Mouse (Mus musculus) G1E-ER4 (cell line): Measurements from ENCODE around the gene Rnf168. TPM values are rescaled to one million over a fixed set of nuclear protein-coding genes. Genes with fewer than 3 reads are reported as not detected.

Source experiments
- GATA1 ChIP-seq: IDR thresholded peaks from one replicate; pipeline ENCODE4 v1.8.0; 2012; ENCODE audit warnings: low read length, inconsistent platforms
- polyA plus RNA-seq: library from polyadenylated mRNA; stranded (reverse); fragments of >175 nt; gene quantifications from 2 replicates; pipeline ENCODE4 v1.2.3, GENCODE M21; 2012

Gene Rnf168
- polyA plus RNA-seq = 14.1 and 15.3 TPM in 2 replicates

DNA sequence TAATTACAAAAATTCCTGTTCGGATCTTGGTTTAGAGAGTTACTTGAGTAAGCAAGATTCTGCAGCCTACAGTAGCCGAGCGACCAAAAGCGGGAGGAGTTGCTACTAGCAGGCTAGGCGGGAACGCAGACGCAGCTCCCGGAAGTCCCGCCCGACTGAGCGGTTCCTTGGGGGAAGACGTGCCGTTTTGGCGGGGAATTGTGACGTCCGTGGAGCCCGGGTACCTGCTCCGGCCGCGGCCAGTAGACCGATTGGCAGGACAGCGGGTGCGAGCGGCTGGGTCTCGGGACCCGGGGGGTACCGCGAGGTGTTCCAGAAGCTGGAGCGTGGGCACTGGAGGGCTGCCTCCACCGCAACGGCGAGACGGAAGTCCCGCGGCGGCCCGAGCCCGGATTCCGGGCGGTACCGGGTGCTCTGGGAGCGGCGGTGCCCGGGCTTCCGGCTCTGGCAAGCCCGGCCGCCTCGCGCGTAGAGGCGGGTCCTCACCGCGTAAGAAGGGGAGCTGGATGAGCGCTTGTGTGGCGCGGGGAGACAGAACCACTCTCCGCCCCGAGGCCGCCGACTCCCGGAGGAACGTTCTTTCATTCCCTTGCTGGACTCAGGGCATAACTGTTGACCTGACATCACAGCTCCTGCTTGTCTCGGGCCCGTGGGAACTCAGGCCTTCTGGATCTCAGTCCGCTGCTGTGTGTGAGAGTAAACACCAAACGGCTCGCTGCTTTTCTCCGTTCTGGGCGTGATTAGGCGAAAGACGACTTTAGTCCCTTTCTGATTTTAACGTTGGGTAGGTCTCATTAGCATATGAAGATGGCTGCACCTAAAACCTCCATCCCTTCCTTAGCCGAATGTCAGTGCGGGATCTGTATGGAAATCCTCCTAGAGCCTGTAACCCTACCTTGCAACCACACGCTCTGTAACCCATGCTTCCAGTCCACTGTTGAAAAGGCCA is at the start of gene Rnf168:
Gene Rnf168, plus strand, starts transcription at position 152 of the 949 bp plus-strand sequence.
- no peak for TF ChIP-seq GATA1

DNA sequence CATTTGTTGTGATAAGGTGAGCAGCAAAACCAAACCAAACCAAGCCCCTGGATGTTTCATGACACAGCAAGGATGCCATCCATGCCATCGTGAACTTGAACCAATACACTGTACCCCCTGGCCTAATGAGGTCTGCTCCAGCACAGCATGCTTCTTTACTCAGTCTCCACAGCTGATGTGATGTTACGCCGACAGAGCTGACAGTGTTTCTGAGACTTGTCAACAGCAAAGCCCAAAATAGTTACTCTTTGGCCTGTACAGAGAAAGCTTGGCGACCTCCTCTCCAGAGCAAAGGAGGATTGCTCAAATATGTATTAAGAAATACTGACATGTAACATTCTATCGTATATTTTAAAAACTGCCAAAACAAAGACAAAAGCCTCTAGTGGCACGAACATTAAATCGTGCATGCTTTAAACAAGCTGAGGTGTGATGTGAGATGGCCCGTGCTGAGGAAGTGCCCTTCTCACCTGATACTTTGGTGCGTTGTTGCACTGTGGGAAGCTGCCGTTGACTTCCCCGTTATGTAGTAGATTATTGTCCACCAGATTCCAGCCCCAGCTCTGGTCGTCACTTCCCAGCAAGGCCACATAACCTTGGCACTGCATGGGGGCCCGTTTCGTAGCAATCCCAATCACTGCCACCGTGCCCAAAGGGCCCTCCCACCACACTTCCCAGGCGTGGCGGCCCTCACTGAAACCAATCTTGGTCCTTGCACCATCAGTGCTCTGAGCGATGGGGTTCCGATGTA is 39.2 kb upstream of the Rnf168 start:
- TF ChIP-seq GATA1 = no peak

DNA sequence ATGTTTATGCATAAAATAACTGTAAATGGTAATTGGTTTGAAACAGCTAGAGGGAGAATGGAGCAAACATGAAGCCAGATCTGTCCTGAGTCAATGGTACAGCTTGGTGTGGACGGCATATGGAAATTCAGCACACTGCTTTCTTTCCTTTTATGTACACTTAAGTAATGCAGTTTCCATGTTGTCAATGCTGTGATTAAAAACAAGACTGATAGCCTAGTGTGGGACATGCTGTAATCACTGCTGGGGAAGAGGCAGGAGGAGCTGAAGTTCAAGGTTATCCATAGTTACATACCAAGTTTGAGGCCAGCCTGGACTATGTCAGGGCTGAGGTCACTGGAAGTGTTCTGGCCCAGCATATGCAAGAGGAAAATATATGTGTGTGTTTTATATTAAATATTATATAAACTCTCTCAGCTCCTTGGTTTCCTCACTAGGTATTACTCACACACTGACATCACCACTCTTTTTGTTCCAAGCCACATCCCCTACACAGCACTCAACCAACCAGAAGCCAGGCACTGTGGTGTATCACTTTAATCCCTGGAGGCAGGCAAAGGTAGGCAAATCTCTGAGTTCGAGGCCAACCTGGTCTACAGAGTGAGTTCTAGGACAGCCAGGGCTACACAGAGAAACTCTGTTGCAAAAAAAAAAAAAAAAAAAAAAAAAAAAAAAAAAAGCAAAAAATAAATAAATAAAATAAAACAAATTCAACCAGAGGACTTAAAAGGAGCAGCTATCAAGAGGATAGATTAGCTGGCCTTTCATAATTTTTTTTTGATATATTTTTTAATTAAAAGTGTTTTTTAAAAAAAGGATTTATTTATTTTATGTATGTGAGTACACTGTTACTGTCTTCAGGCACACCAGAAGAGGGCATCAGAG is 37.6 kb upstream of the Rnf168 start:
- TF ChIP-seq GATA1 = no peak

DNA sequence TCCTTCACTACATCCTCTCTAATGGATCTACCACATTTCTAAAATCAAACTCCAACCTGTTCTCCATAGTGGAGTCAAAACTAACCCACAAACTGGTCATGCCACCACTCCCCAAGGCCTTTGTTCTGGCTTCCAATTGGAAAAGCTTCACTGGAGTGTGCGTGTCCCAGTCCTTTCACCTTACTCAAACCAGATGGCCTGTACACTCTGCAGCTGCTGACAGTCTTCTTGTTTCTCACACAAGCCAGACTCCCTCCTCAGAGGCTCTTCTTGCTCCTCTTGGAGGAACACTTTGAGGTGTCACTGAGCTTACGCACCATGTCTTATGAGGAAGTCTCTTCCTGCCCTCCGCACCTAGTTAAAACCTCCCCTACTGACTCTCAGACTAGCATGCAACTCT is 33.4 kb upstream of the Rnf168 start:
- no peak for TF ChIP-seq GATA1

DNA sequence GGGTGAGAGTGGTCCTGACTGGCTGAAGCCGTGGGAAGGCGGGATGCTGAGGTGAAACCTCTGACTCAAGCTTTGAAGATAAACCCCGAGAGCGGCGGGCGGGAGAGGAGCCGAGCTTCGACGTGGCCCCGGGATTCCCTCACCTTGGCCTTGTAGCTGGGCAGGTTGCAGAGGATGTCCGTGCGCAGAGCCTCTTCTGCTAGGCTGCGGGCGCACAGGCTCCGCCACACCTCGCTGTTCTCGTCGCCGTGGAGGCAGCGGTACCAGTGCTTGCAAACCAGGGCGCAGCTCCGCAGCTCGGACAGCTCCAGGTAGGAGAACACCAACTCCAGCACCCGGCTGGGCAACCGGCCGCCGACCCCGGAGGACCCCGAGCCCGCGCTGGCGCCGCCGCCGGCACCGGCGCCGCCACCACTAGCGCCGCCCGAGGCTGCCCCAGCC is 30.9 kb upstream of the Rnf168 start:
- TF ChIP-seq GATA1 = no peak

DNA sequence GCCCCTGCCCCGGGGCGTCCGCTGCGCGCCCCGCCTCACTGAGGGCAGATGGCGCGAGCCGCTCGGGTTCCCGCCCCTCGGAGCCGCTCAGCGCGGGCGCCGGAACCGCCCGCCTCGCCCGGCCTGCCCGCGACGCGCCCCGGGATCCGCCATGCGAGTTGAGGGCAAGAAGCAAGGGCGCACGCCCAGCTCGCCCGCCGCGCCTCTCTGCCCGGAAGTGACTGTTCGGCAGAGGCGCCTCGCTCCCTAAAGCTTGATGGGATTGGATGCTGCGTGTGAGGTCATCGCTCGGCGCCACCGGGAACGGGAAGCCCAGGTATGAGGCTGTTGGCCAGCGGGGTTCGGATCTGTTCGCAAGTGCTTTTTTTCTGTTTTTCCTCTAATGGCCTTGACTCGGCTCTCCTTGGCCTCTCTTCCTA is 30.3 kb upstream of the Rnf168 start, which contains the start of the genes Fbxo45 and Wdr53:
Gene Fbxo45, minus strand, starts transcription at position 207 of the 419 bp plus-strand sequence.
Gene Wdr53, plus strand, starts transcription at position 276 of the 419 bp plus-strand sequence.
- TF ChIP-seq GATA1 = no peak

DNA sequence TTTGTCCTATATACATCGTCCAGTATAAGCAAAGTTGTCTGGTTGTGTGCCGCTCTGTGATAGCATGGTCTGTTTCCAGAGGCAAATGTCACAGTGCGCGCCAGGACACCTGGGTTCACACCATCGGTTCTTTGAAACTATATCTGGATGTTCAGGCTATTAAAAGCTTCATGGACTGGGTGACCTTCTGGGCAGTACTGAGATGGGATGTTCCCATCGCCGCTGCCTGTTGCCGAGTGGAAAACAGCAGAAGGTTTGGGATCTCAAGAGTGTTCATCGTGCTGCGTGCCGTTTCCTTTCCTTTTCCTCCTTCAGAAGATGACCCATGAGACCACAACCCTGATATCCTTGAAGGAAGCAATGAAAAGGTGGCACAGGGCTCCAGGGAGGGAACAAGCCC is 6.0 kb upstream of the Rnf168 start, which contains the start of gene Smco1:
Gene Smco1, plus strand, starts transcription at position 178 of the 400 bp plus-strand sequence.
- no peak for TF ChIP-seq GATA1

DNA sequence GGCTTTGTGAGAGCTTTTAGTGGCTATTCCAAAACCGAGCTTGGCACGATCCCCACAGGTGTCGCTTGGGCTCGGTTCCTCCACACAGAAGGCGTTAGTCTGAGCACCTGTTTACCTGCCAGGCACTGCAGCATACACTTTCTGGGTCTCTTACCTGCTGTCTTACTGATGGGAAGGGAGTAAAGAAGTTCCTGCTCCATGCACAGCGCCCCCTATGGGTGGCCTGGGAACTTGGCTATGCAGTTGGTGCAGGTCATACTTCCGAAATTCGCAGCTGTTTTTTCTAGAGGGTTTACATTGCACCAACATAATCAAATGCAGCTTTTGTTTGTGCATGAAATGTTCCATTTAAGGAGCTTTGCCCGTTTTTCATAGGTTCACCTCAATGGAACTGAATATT is 3.9 kb upstream of the Rnf168 start:
- no peak for TF ChIP-seq GATA1

DNA sequence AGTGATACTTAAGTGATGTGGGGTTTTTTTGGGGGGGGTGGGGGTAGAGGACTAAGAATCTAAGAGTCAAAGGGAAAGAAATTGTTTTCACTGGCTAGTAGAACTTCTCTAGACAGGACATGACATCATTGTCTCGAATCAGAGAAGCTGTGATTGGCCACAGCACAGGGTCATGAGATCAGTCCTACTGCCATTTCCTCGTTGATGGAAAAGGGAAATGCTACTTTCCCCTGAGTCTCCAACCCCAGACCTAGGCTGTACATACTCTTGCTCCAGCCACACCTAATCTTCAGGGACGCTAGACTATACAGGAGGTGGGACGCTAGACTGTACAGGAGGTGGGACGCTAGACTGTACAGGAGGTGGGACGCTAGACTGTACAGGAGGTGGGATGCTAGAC is 2.2 kb upstream of the Rnf168 start:
- TF ChIP-seq GATA1 = no peak

DNA sequence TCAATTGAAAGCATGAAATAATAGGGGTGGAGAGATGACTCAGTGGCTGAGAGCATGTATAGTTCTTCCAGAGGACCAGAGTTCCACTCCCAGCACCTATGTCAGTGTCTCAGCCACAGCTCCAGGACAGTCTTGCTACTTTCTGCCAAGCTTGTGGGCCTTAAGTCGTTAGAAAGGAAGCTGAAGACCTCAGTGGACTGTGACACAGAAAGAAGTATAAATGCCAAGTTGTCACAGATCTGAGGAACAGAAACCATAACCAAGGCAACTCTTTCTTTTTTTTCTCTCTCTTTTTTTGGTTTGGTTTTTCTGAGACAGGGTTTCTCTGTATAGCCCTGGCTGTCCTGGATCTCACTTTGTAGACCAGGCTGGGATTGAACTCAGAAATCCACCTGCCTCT is 1.4 kb upstream of the Rnf168 start:
- no peak for TF ChIP-seq GATA1

DNA sequence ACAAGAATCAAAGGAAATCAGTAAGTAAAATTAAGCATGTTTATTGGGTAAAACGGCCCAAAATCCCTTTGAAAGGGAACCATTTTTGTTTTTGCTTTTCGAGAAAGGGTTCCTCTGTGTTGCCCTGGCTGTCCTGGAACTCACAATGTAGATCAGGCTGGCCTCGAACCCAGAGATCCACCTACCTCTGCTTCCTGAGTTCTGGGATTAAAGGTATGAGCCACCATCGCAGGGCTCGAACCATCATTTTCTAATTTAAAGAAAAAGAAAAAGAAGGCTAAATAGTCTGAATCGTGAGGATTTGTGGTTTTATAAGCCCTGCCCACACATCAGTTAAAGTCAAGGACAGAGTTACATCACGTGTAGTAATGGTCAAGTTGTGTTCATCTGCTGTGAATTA is 1.1 kb downstream of the Rnf168 start:
- no peak for TF ChIP-seq GATA1

DNA sequence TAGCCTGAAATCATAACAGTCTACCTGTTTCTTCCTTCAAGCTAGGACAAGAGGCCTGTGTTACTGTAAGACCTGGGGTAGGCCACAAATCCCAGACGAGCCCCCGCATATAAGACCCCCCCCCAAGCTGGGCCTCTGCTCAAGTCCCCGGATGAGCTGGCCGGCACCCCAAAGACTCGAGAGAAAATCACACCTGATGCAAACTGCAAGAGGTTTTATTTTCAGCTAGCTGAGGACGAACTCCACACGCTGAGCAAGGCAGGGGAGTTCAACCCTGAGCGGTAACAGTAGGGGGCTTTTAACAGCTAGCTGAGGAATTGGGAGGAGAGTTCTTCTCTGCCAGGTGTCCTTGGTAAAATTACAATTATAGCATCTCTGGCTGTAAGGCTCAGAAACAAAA is 3.0 kb downstream of the Rnf168 start:
- no peak for TF ChIP-seq GATA1

DNA sequence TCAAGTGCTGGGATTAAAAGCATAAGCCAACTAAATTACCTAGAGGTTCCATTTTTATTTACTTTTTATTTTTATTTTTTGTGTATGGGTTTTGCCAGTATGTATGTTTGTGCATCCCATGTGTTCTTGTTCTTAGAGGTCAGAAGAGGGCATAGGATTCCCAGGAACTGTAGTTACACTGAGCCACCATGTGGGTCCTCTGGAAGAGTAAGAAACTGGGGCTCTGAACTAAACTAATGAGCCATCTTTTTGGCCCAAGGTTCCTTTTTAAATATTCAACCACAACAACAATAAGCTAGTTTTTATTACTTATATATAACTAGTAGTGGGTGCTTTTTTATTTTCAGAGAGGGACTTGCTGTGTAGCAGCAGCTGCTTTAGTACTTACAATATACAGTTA is 5.3 kb downstream of the Rnf168 start:
- TF ChIP-seq GATA1 = no peak

DNA sequence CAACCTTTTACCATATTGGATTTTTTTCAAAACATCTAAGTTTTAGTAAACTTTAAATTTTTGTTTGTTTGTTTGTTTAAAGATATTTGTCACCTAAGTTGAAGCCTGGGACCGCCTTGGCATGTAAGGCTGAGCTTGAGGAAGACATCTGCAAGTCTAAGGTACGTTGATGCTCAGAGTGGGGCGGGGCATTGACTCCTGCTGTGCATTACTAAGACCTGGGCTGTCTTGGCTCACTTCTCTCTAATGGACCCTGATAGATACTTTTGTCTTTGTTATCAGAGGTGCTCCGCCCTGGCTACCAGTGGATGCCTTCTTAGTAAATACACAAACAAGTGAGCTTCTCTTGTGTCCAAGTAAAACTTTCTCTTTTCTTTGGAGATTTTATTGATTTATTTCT is 14.6 kb downstream of the Rnf168 start:
- TF ChIP-seq GATA1 = no peak

DNA sequence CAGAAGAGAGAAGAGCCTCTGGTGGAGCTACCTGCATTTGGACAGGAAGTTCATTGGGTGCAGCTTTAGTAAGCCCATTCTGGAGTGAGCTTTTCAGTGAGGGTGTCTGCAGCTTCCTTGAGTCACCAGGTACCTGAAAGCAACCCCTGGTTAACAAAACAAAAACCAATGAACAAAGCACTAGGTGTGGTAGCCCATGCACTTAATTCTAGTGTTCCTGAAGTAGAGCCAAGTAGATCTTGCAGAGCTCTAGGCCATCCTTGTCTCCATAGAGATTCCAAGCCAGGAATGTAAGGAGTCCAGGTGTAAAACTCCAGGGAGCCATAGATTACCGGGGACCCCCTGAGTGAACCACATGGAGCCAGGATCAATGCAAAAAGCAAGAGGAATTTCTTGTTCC is 25.8 kb downstream of the Rnf168 start:
- TF ChIP-seq GATA1 = no peak
